Mouse (Mus musculus) bone marrow, adult 2 months (tissue): ENCODE data around the gene Tert.

Experiments
- CTCF ChIP-seq: fragments of 200-500 bp; IDR thresholded peaks from 2 replicates; pipeline ENCODE4 v1.5.1; 2011; ENCODE audit warnings: low read length, control low read depth; ENCODE audit not compliant: control insufficient read depth, insufficient read depth
- POLR2A ChIP-seq: fragments of 200-500 bp; IDR thresholded peaks from 2 replicates; pipeline ENCODE4 v1.6.1; 2011; ENCODE audit warnings: low read depth, mild to moderate bottlenecking, control low read depth, low read length, borderline replicate concordance; ENCODE audit not compliant: control insufficient read depth

GRCm38 (mm10) chr13:73596276-73596675 lies 30.4 kb upstream of the Tert start:
- TF ChIP-seq CTCF = no peak
- no peak for TF ChIP-seq POLR2A
